Mouse (Mus musculus) retina, postnatal 1 day (tissue): ENCODE measurements around the gene Sh3bgrl3.

Experiments
- DNase-seq: peaks from one replicate; pipeline ENCODE4 v3.0.0-alpha.2; 2012

Sh3bgrl3 gene

DNA sequence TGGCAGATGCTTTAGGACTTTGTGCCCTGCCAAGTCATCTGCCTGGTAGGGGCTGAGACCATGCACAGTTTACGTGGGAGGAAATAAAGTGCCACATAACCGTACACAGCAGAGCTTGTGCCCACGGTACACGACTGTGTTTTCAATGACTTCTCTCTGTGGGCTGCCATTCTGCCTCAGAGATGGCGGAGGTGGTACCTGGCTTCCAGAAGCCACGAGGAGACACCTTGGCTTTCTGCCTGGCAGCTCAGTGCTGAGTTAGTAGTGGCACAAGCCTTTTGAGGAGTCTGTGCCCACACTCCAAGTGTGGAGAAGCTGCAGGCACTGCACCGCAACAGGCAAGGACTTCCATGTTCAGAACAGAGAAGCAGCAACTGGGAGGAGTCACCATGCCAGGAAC lies 20.9 kb downstream of the Sh3bgrl3 start:
- DNase-seq: no peak

DNA sequence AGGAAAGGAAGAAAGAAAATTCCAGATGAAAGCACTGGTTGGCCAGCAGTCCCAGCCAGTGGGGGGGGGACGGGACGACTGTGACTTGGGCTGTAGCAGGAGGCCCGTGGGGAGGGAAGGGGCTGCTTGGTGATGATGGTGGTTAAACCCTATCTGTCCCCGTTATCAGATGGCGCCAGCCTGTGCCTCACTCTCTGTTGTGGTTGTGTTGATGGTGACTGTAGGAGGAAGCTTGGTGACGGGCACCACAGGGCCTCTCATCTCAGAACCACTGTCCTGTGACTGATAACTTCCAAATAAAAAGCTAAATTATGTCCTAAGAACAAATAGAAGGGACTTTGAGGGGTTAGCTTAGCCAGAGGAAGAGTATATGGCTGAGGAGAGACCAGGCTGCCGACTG lies 22.5 kb downstream of the Sh3bgrl3 start:
- DNase-seq: no peak

DNA sequence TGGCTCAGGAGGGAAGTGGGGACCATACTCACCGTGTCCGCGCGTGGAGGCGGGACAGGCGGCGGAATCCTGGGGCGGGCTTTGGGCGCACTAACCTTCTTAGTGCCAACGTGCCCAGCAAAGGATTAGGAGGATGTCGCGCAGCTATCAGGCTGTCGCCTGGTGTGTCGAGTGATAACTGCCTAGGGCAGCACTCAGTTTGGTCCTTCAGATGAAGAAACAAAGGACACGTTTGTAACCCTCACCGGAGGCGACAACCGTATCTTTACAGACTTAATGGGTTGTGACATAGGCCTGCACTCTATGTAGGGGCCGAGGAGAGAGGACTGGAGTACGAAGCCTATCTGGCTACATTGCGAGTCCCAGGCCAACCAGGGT lies 25.9 kb downstream of the Sh3bgrl3 start:
- DNase-seq: no peak

DNA sequence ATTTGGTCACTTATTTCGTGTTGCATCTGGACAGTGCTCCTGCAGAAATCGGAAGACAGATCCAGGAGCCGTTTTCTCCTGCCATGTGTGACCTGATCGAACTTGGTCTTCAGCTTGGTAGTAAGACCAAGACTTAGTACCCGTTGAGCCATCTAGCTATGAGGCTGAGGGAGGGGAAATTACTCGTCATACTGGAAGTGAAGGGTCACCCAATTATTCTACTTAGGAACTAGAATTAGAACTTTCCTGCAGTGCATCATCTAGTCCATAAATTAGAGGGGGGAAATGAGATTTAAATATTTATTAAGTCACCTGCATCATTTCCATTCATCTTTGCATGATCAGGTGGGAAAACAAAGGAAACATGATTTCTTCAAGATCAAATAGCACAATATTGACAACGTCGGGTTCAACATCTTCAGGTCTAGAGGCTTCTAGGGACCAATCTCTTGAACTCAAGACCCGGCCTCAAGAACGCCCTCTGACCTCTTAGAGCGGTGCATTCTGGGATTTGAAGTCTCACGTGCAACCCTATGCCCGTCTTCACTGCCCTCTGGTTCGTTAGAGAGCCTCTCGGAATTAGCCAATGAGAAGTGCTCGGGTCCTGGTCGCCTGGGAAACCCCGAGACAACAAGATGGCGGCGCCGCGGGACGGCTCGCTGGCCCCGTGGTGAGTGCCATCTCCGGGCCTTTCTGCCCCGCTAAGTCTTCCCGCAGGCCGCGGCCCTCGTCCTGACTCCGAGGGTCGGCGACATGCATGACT lies 26.4 kb downstream of the Sh3bgrl3 start, which contains the start of gene Ubxn11:
TSS of gene Ubxn11 (plus strand) at position 592 of the 763 bp plus-strand sequence.
- DNase-seq: peak; percentile 96

DNA sequence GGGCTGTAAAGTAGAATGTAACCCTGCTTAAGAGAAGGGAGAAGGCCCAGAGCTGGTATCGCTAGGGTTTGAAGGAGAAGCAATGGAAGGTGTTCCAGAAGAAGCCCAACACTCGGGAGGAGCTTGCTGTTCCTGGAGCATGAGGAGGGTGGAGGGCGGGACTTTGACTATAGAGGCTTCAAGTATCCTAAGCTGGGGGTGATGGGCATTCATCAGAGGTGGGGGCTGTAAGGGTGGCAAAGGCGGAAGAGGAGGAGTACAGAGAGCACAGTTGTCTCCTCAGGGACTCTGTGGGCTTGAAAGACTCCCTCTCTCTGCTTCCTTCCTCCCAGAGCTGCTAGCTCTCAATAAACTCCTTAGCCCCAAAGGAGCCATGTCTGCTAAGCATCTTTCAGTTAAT lies 28.3 kb downstream of the Sh3bgrl3 start:
- no peak for DNase-seq

DNA sequence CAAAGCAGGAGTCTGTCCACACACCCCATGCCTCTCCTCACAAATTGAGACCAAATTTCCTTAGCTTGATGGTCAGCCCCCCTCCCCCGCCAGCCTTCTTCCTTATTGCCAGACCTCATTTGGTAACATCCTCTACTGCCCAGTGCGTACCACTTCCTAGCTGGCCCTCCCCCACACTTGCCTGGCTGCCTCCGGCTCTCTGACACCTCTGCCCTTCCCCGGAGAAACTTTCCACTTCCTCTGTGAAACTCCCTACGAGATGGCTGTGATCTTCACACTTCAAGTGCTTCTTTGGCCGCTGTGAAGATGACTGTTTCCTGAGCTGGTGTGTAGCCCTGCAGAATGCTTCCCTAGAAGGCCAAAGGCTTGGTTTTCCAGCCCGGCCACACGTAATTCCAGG lies 30.0 kb downstream of the Sh3bgrl3 start:
- no peak for DNase-seq

DNA sequence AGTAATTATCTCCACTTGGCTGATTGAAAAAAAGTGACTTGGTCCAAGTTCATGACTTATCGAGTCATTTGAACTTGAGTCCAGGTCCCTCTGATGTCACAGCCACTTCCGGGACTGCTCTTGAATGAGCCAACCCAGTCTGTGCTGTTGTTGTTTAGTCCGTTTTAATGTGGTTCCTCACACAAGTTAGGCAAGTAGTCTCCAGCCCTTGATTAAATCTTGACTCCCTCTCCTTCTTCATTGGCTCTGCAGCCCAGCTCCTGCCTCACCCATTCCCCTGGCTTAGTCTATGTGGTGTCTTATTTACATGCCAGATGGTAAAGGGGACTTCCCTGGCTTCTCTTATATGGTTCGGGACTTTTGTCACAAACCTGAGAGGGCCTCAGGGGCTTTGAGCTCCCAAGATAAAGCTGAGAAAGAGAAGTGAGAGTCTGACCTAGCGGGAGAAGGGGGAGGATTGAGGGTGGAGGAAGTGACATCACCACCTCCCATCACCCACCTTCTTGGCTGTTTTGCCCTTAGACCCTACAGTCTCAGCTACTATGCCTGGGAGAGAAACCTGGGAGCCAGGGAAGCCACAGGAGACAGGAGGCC lies 31.5 kb downstream of the Sh3bgrl3 start:
- no peak for DNase-seq

DNA sequence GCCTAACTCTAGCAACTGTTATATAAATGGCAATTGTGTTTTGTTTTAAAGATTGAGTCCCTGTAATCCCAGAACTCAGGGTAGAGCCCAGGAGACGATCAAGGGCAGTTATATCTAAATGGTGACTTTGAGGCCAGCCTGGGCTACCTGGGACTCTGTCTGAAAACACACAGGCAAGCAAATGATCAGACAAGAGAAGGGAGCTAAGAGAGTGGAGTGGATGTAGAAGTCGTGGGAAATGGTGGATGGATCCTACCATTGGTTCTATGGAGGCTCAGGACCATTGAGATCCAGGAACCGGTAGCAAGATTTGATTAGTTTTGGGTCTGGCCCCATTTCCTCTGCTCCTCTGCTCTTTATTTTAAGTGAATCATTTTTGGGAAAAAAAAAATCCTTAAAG lies 32.5 kb downstream of the Sh3bgrl3 start:
- DNase-seq: no peak

DNA sequence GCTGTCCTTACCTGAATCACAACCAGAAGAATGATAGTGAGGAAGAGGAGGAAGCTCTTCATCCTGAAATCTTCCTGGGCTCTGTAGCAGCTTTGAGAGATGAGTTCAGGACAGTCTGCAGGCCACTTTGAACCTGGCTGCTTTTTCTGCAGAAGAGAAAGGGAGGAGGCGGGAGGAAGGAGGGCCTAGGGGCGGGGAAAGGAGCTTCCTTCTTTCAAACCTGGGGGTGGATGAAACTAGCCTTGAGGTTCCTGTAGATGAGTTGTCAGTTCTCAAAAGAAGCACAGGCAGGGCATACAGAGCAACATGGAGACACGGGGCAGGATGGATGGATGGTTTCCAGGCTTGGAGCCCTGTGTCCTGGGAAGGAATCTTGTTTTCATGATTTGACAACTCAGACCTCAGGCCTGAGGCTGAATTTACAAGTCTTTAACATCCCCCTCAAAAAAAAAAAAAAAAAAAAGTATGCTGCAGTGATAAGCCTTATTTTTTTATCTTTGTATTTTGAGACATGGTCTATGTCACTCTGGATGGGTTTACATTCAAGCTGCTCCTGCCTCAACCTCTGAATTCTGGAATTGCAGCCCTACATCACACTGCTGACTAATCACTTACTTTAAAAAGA lies 33.6 kb downstream of the Sh3bgrl3 start, which contains the start of gene Cd52:
TSS of gene Cd52 (minus strand) at position 160 of the 625 bp plus-strand sequence.
- no peak for DNase-seq

DNA sequence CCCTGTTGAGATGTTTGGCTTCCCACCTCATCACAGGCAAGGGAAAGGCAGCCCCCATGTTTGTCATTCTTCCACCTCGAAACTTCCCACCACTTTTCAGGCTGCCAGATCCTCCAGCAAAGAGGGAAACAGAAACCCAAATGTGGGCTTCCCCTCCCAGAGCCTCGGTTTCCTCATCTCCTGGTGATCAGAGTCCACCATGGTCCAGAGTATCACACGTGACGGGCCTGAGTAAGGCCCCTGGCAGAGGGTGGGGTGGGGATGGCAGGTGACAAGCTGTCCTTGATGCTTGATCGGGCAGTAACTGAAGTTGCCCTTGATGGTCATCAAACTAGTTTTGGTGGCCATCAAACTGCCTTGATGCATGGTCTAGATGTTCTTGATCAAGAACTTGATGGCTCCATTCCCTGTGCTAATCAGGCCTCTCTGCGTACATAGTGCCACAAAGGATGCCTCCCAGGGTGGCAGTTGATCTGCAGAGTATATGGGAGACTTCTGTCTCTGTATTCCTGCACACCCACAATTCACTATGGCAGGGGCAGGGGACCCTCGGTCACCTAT lies 34.5 kb downstream of the Sh3bgrl3 start:
- no peak for DNase-seq

DNA sequence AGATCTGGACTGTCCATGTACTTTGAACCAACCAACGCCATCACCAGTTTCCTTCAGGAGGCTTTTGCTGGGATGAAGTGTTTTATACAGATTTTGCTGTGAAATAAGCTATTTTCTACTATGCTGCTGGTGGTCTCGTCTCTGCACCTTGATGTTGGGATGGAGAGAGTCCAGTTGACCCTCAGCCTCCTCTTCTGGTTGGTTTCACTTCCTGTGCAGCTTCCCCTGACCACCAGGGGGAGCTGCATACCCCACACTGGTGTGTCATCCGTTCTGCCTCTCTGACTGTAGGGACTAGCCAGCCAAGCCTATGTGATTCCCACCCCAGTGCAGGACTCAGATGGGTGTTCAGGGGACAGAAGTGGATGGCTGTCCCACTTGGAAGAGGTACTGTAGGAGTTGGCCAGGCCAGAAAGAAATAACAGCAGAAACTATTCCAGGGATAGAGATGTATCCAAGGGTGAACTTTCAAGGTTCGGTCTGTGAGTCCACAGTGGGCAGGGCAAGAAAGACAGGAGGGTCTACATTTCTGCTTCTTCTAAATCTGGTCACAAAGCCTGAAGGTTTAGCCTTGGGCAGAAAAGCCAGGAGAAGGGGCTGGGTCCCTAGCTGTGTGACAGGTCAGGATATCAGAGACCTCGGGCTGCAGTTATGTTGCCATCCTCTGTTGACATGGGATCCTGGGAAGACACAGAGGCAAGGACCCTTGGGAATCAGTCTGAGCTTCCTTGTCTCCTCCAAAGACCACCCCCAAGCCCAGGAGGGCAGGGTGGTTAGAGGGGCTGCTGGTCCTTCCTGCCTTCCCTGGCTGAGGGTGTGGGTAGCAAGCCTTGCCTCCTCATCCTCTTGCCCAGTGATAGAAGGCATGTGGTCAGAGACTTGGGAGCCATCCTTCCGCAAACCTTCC lies 36.0 kb downstream of the Sh3bgrl3 start:
- peak; percentile 69 for DNase-seq

DNA sequence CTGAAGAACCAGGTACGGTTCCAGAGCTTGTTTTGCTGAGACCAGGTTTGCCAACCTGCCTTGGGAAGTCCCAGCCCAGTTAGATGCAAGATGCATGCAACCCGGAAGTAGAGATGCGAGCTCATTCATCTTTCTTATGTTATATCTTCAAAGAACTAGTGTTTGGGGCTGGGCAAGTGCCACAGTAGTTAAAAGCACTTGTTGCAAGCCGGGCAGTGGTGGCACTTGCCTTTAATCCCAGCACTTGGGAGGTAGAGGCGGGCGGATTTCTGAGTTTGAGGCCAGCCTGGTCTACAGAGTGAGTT lies 37.4 kb downstream of the Sh3bgrl3 start:
- DNase-seq: no peak

DNA sequence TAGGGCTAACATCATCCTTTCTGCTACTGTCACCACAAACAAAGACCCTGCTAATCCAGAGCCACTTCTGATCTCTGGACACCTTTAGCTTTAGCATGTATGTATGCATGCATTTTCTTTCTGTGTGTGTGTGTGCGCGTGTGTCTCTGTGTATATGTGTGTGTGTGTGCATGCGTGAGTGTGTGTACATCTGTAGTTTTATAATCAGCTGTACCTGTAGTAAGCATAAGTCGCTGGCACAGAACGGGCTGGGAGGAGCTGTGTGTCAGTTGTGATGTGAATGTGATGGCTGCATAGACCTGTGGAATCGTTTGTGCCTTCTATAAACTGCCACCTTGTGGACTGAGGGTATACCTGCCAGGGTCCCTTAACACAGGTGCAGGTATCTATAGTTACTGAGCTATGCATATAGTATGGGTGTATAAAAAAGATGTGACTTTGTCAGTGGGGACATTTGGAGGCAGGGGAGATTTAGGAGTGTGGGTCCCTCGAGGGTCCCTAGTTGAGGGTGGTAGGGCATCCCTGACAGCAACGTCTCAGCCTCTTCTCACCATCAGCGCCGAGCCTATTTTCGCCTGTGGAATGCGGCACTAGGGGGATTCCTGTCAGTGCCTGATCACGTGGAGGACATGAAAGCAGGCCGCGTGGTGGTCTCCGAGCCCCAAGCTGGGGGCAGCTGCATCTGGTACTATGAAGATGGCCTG lies 37.9 kb downstream of the Sh3bgrl3 start:
- DNase-seq: no peak

DNA sequence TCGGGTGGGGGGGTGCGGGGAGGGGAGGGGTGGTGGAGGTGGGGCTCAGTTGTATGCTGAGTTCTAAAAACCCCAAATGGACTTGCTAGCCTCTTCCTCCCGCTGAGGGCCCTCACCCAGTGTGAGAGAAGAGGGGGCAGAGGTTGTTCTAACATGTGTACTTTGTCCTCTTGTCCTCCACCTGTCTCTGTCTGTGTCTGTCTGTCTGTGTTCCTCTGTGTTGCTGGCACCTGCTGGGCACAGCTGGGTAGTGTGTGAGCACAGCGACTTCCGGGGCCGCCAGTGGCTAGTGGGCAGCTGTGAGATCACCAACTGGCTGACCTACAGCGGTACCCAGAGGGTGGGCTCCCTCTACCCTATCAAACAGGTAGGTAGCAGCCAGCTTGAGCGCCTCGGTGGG lies 39.6 kb downstream of the Sh3bgrl3 start:
- no peak for DNase-seq

DNA sequence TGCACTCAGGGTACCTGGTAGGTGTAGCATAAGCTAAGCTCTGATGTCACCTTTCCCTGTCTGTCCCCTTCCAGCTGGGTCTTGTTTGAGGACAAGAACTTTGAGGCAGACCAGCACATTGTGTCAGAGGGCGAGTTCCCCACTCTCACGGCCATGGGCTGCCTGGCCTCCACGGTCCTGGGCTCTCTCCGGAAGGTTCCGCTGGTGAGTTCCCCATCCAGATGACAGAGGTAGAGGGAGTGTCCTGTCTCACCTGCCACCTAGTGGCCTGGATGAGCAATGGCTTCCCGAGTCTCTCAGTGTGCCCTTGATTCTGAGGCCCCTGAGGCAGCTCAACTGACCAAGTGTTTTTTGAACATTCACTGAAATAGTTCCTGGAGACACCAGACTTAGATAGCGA lies 41.2 kb downstream of the Sh3bgrl3 start:
- DNase-seq: peak; percentile 74

DNA sequence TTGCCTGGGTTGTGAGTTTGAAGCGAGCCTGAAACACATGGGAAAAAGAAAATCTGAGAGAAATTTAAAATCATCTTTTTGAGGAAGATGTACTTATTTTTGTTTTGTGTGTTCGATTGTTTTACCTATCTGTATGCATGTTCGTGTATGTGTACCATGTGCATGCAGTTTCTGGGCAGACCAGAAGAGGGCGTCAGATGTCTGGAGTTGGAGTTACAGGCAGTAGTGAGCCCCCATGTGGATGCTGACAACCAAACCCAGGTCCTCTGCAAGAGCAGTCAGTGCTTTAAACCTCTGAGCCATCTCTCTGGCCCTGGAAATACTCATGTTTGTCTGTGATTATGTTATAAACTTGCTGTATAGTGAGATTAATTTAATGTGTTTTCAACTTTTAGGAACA lies 43.6 kb downstream of the Sh3bgrl3 start:
- DNase-seq: no peak

DNA sequence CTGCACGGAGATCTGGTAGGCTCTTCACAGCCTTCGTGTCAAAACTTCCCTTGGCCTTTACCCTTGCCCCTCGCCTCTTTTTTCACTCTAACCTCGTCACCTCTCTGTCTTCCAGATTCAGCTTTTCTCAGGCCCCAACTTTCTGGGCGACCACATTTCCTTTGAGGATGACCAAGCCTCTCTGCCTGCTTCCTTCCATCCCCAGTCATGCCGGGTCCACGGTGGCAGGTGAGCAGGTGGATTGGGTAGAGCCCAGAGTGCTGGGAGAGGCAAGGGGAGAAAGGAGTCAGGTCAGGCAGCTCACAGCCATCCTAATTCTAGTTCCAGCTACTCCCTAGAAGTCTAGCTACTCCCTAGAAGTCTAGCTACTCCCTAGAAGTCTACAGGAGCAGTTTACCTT lies 46.1 kb downstream of the Sh3bgrl3 start:
- DNase-seq: no peak

DNA sequence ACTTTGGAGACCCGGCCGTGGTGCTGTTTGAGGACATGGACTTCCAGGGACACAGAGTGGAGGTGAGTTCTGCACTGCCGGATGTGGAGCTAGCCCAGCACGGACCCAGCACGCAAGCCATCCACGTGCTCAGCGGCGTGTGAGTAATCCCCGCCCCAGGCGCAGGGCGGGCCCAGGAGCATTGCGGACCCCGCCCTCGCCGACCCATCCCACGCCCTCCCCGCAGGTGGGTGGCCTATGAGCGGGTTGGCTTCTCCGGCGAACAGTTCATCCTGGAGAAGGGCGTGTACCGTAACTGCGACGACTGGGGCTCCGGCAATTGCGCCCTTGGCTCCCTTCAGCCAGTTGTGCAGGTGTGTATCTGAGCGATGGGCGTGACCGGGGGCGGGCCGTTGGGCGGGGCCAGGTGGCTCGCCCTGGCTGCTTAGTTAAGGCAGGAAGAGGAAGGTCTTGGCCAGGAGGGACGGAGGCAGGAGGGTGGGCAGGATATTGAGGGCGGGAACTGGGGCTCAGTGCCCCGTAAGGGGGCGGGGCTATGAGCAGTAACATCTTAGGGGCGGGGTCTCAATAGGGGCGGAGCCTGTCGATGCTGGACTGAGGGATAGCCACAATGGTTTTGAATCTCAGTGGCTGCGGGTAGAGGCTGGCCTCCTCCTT lies 46.7 kb downstream of the Sh3bgrl3 start:
- DNase-seq: peak; percentile 79

DNA sequence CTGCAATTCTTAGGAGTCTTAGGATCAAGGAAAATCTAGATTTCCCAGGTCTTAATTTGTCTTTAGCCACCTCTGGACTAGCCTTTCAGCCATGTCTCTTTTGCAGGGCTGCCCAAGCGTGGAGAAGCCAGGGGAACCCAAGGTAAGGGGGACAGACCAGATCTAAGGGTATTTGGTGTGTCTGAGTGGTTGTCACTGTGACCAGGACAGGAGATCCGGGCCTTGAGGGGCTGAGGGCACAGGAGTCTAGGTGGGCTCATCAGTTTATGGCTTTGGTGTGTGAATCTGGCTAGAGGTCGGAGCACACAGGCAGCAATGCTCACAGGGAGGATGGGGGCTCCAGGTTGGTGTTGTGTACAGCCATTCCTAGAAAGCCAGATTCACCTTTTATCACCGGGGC lies 47.9 kb downstream of the Sh3bgrl3 start:
- DNase-seq: no peak

DNA sequence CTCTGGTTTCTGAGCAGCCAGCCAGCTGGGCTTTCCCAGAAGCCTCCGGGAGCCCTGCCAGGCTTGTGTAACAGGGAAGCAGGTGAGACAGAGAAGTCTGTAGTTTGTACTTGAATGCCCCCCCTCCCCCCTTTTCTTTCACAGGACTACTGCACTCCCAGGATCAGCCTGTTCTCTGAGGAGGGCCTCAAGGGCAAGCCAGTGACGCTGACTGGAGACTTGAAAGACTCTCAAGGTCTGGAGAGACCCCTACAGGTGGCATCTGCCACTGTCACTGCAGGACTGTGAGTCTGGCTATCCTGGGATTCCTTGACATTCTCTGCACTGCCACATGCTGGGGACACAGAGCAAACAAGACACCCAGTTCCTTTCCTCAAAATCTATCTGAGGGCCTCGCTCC lies 49.9 kb downstream of the Sh3bgrl3 start:
- peak; percentile 87 for DNase-seq
